Mouse (Mus musculus): ENCODE results near the gene 1600002K03Rik. TPM values are rescaled to one million over a fixed set of nuclear protein-coding genes. Genes with fewer than 3 reads are reported as not detected.
A peak's percentile ranks its signal among the peaks of the same experiment; 100 is the strongest.
"Not testable (repeated sequence)": the region's sequence is repeated elsewhere in the genome, so short reads cannot be mapped to it uniquely, and the experiment has no call there.

1600002K03Rik gene
- polyA plus RNA-seq, 1 experiment from 2014 or later: 11.0 TPM

GRCm38 (mm10) chr10:80166136-80166535, 6.6 kb upstream of the 1600002K03Rik start:
- H3K27me3 ChIP-seq (replicated peaks; ENCODE audit: control insufficient read depth, insufficient read depth, low read length); H3K4me3 ChIP-seq (ENCODE audit: low read depth, low read length); H3K9me3 ChIP-seq (ENCODE audit: control insufficient read depth, low read length); ATAC-seq (ENCODE audit: low read depth); DNase-seq (ENCODE audit: low spot score): not testable (repeated sequence)
- H3K27ac ChIP-seq (replicated peaks; ENCODE audit: low read depth, low read length): peak overlapping the region; percentile 36; the same call in 1 of the 2 replicates
- peak overlapping the region; percentile 93; the same call in 1 of the 2 replicates for H3K4me2 ChIP-seq (ENCODE audit: low read depth, low read length)
- 86% methylated on average over 4 of the region's 4 CpGs for WGBS
- peaks cover 16% of the 10 kb centered on the region for H3K36me3 ChIP-seq (ENCODE audit: control insufficient read depth, insufficient read depth, low read length)
- peaks cover 40% of the 10 kb centered on the region for H3K4me1 ChIP-seq (ENCODE audit: control insufficient read depth, insufficient read depth, low read length)
- H3K9ac ChIP-seq (ENCODE audit: low read depth, low read length): 0 out of 2 replicates have a peak overlapping the region, but pooled peaks have one; percentile 36

- DNase-seq (ENCODE audit: low spot score) (peak; percentile 100), ATAC-seq (ENCODE audit: low read depth) (peak; percentile 89)
- H3K4me1 ChIP-seq (ENCODE audit: control insufficient read depth, insufficient read depth, low read length): peaks cover 26% of the 10 kb centered on the region
- peak overlapping the region; percentile 73 for H3K4me2 ChIP-seq (ENCODE audit: low read depth, low read length)
- H3K9me3 ChIP-seq (ENCODE audit: control insufficient read depth, low read length): no peaks in the 10 kb centered on the region
- H3K36me3 ChIP-seq (ENCODE audit: control insufficient read depth, insufficient read depth, low read length): peaks cover 30% of the 10 kb centered on the region
- under 1% methylated on average over 41 of the region's 55 CpGs for WGBS
- peak overlapping the region; percentile 80 for H3K4me3 ChIP-seq (ENCODE audit: low read depth, low read length)
- peak overlapping the region; percentile 99 for H3K27ac ChIP-seq (replicated peaks; ENCODE audit: low read depth, low read length)
- H3K9ac ChIP-seq (ENCODE audit: low read depth, low read length): peak overlapping the region; percentile 99
- H3K27me3 ChIP-seq (replicated peaks; ENCODE audit: control insufficient read depth, insufficient read depth, low read length): no peaks in the 10 kb centered on the region
Observed at GRCm38 (mm10) chr10:80167460-80168037, 5.2 kb upstream of the 1600002K03Rik start.

DNA sequence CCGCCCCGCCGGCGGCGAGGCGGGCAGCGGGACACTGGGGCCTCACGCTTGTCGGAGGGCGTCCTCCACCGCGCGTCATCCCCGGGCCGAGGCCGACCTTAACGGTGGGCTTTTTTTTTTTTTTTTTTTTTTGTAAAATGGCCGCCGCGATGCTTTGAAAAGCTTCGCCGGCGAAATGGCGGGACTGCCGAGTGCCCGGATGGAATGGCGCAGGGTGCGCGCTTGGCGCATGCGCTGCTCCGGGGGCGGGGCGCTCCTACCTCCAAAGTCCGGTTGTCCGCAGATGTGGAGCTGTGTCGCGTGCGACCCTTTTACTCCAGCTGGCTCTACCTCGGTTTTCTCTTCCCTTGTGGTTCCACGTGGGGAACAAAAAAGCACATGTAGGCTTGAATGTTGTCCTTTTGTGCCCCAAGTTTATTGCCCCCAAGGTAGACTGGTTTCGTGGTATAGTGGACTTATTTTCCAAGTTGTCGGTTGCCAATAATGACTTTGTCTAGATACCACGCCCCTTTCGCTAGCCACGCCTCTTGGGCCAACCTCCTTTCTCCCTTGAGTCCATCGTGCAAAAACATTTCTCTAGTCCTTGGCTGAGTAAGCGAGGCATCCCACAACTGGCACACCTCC, 4.6 kb upstream of the 1600002K03Rik start:
- ATAC-seq (ENCODE audit: low read depth): peak; percentile 31
- Histone ChIP-seq H3K9ac (ENCODE audit: low read depth, low read length) (peak overlapping the region; percentile 99), H3K27ac (replicated peaks; ENCODE audit: low read depth, low read length) (peak overlapping the region; percentile 99), H3K9me3 (ENCODE audit: control insufficient read depth, low read length) (no peaks in the 10 kb centered on the region), H3K27me3 (replicated peaks; ENCODE audit: control insufficient read depth, insufficient read depth, low read length) (no peaks in the 10 kb centered on the region), H3K4me3 (ENCODE audit: low read depth, low read length) (peak overlapping the region; percentile 80), H3K4me2 (ENCODE audit: low read depth, low read length) (peak overlapping the region; percentile 73), H3K4me1 (ENCODE audit: control insufficient read depth, insufficient read depth, low read length) (peaks cover 22% of the 10 kb centered on the region), H3K36me3 (ENCODE audit: control insufficient read depth, insufficient read depth, low read length) (peaks cover 31% of the 10 kb centered on the region)
- DNase-seq (ENCODE audit: low spot score): peak; percentile 95
- under 1% methylated on average over 34 of the region's 48 CpGs for WGBS

DNA sequence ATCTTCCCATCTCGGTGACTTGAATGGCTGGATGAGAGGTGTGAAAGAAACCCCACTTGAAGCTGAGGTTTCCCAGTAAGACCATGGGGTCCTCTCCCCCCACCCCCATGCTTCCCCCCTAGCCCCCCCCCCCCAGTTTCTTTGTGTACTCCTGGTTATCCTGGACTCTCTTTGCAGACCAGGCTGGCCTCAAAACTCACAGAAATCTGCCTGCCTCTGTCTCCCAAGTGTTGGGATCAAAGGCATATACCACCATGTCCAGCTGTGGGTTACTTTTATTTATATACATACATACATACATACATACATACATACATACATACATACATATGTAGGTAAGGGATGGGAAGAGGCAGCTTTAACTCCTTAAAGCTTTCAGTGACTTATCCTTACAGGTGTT, 3.7 kb upstream of the 1600002K03Rik start:
- Histone ChIP-seq H3K9ac (ENCODE audit: low read depth, low read length) (peak overlapping the region; percentile 99), H3K27me3 (replicated peaks; ENCODE audit: control insufficient read depth, insufficient read depth, low read length) (no peaks in the 10 kb centered on the region), H3K4me3 (ENCODE audit: low read depth, low read length) (peak overlapping the region; percentile 80), H3K27ac (replicated peaks; ENCODE audit: low read depth, low read length) (no peak overlapping the region), H3K36me3 (ENCODE audit: control insufficient read depth, insufficient read depth, low read length) (peaks cover 31% of the 10 kb centered on the region), H3K4me1 (ENCODE audit: control insufficient read depth, insufficient read depth, low read length) (peaks cover 24% of the 10 kb centered on the region), H3K9me3 (ENCODE audit: control insufficient read depth, low read length) (no peaks in the 10 kb centered on the region), H3K4me2 (ENCODE audit: low read depth, low read length) (peak overlapping the region; percentile 73)
- WGBS: 65% methylated on average over 1 of the region's 1 CpGs
- DNase-seq (ENCODE audit: low spot score): no peak
- ATAC-seq (ENCODE audit: low read depth): no peak

GRCm38 (mm10) chr10:80169651-80170050, 3.1 kb upstream of the 1600002K03Rik start:
- WGBS: 94% methylated on average over 7 of the region's 7 CpGs
- Histone ChIP-seq H3K27me3 (replicated peaks; ENCODE audit: control insufficient read depth, insufficient read depth, low read length) (no peaks in the 10 kb centered on the region), H3K4me2 (ENCODE audit: low read depth, low read length) (no peak overlapping the region), H3K4me1 (ENCODE audit: control insufficient read depth, insufficient read depth, low read length) (peaks cover 19% of the 10 kb centered on the region), H3K36me3 (ENCODE audit: control insufficient read depth, insufficient read depth, low read length) (peaks cover 31% of the 10 kb centered on the region), H3K9me3 (ENCODE audit: control insufficient read depth, low read length) (no peaks in the 10 kb centered on the region), H3K27ac (replicated peaks; ENCODE audit: low read depth, low read length) (no peak overlapping the region; the same call in 1 of the 2 replicates), H3K4me3 (ENCODE audit: low read depth, low read length) (no peak overlapping the region), H3K9ac (ENCODE audit: low read depth, low read length) (no peak overlapping the region)
- ATAC-seq (ENCODE audit: low read depth) (no peak), DNase-seq (ENCODE audit: low spot score) (no peak)

GRCm38 (mm10) chr10:80170052-80170451, 2.7 kb upstream of the 1600002K03Rik start:
- Histone ChIP-seq H3K4me3 (ENCODE audit: low read depth, low read length) (no peak overlapping the region), H3K9ac (ENCODE audit: low read depth, low read length) (no peak overlapping the region), H3K9me3 (ENCODE audit: control insufficient read depth, low read length) (no peaks in the 10 kb centered on the region), H3K27ac (replicated peaks; ENCODE audit: low read depth, low read length) (no peak overlapping the region), H3K4me2 (ENCODE audit: low read depth, low read length) (no peak overlapping the region), H3K4me1 (ENCODE audit: control insufficient read depth, insufficient read depth, low read length) (peaks cover 17% of the 10 kb centered on the region), H3K36me3 (ENCODE audit: control insufficient read depth, insufficient read depth, low read length) (peaks cover 31% of the 10 kb centered on the region), H3K27me3 (replicated peaks; ENCODE audit: control insufficient read depth, insufficient read depth, low read length) (no peaks in the 10 kb centered on the region)
- ATAC-seq (ENCODE audit: low read depth) (no peak), DNase-seq (ENCODE audit: low spot score) (no peak)
- WGBS: 93% methylated on average over 16 of the region's 16 CpGs

DNA sequence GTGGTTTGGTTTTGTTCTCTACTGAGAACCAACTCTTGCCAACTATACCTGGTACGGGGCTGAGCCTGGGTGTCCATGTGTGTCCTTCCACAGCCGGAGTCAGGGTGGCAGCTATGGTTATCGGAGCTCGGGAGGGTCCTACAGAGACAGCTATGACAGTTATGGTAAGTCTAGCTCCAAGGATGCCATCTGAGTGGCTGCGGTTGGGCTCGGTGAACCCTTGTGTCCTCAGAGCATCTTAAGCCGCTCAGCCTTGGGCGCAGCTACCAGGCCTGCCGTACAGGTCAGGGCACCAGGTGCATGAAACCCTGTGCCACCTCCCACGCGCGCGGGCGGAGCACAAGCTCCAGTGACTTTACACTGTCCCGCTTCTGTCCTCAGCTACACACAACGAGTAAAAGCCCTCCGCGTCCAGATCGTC, 2.1 kb upstream of the 1600002K03Rik start:
- Histone ChIP-seq H3K9me3 (ENCODE audit: control insufficient read depth, low read length) (no peaks in the 10 kb centered on the region), H3K27ac (replicated peaks; ENCODE audit: low read depth, low read length) (no peak overlapping the region), H3K4me2 (ENCODE audit: low read depth, low read length) (no peak overlapping the region), H3K9ac (ENCODE audit: low read depth, low read length) (no peak overlapping the region), H3K27me3 (replicated peaks; ENCODE audit: control insufficient read depth, insufficient read depth, low read length) (no peaks in the 10 kb centered on the region), H3K36me3 (ENCODE audit: control insufficient read depth, insufficient read depth, low read length) (peaks cover 31% of the 10 kb centered on the region), H3K4me3 (ENCODE audit: low read depth, low read length) (no peak overlapping the region), H3K4me1 (ENCODE audit: control insufficient read depth, insufficient read depth, low read length) (peaks cover 12% of the 10 kb centered on the region)
- 96% methylated on average over 18 of the region's 19 CpGs for WGBS
- ATAC-seq (ENCODE audit: low read depth) (no peak), DNase-seq (ENCODE audit: low spot score) (no peak)

DNA sequence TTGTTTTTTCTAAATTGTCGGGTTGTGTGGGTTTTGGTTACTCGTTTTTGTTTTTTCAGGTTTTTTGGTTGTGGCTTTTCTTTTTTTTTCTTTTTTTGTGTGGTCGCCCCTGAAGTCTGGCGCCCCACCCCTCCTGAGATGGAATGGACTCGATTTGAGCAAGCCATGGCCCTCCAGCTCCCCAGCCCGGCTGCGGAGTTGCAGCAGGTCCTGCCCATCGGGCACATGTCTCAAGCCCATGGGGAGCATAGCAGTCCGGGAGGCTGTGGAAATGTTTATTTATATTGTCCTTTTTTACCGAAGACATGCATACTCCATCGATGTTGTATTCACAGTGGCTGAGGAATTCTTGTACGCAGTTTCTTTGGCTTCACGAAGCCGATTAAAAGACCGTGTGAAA, 1.5 kb upstream of the 1600002K03Rik start:
- ATAC-seq (ENCODE audit: low read depth) (no peak), DNase-seq (ENCODE audit: low spot score) (no peak)
- Histone ChIP-seq H3K9ac (ENCODE audit: low read depth, low read length) (no peak overlapping the region), H3K4me1 (ENCODE audit: control insufficient read depth, insufficient read depth, low read length) (peaks cover 12% of the 10 kb centered on the region; the same call in 1 of the 2 replicates), H3K27ac (replicated peaks; ENCODE audit: low read depth, low read length) (no peak overlapping the region), H3K27me3 (replicated peaks; ENCODE audit: control insufficient read depth, insufficient read depth, low read length) (no peaks in the 10 kb centered on the region), H3K36me3 (ENCODE audit: control insufficient read depth, insufficient read depth, low read length) (peaks cover 31% of the 10 kb centered on the region), H3K4me3 (ENCODE audit: low read depth, low read length) (no peak overlapping the region), H3K4me2 (ENCODE audit: low read depth, low read length) (no peak overlapping the region), H3K9me3 (ENCODE audit: control insufficient read depth, low read length) (no peaks in the 10 kb centered on the region)
- 79% methylated on average over 15 of the region's 15 CpGs for WGBS
